Mouse (Mus musculus) adrenal gland, postnatal 36 days (tissue): ENCODE measurements around the gene Etnk2. TPM values are rescaled to one million over a fixed set of nuclear protein-coding genes. Genes with fewer than 3 reads are reported as not detected.
A peak's percentile ranks its signal among the peaks of the same experiment; 100 is the strongest.

ENCODE experiments used
- DNase-seq, 2 experiments: peaks; one replicate each; pipeline ENCODE4 v3.0.0; 2021; ENCODE audit warnings: mixed read lengths in 1 of 2
- total RNA-seq, 2 experiments: library from RNA; stranded (reverse); gene quantifications; 2 replicates each; pipeline ENCODE4 v1.2.3; 2021

Gene Etnk2
- total RNA-seq, 2 experiments from 2014 or later: 4.6 to 24.7 TPM

DNA sequence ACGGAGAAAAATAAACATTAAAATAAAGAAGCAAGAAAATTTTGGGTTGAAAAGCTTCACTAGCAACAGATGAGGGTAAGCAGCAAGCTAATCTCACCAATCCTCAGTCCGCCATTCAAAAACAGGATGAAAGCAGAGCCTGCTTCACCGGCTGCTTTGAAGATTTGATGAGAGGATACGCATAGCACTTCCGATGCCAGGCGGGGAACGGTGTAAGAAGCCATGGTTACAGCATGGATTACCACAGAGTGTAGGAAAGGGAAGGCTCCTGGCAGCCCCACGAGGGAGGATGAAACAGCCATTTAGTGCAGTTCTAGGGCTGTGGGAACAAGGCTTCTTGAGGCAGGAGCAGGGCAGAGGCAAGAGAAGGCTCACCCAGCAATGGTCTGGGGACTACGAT is 11.6 kb upstream of the Etnk2 start:
- DNase-seq: no peak

DNA sequence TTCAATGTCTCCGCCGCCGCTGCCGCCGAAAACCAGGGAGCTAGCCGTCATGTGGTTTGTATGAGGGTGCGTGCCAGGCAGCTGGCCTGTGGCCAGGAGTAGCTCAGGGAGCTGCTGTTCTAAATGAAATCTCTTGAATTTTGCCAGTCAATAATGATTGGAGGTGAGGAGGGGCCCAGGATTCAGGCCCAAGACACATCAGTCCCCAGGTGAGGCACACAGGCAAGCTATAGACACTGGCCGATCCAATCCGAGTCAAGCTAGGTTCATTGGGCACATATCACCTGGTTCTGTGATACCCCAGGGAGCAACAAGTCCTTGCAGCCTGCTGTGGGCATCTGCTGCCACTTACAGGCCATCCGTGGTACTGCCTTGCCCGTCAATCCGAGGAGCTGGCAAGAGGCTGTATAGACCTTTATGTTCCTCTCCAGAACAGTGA is 10.0 kb upstream of the Etnk2 start:
- peak; percentile 88 for DNase-seq

DNA sequence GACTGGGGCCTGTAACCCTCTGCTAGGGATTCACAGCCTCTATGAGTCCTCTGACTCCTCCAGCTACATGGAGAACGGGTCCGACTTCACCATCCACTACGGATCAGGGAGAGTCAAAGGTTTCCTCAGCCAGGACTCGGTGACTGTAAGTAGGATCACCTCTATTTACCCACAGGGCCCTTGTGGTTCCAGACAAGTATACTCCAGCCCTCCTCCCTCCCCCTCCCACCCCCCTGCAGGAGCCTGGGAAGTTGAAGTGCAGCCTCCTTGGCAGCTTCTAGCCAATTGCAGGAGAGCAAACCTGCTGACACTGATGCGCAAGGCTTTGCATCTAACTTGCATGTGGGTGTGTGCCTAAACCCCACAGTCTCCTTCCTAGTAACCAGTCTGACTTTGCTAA is 7.9 kb upstream of the Etnk2 start:
- no peak for DNase-seq

DNA sequence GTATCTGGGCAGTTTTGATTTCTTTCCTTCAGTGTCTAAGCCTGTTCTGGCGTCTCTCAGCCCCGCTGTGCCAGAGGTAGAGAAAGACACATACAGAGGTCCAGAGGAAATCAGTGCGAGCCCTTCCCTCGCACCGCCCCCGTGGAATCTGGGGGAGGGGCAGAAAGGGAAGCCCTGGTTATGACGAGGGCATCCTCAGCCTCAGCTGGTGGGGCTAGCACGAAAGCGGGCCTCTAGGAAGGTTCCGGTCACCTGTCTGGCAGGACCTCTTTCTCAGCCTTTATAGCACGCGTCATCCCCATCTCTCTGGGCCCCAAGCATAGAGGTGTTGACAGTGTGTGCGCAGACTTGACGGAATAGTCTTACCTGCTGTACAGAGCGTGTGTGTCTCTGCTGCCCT is 7.5 kb upstream of the Etnk2 start:
- DNase-seq: no peak

DNA sequence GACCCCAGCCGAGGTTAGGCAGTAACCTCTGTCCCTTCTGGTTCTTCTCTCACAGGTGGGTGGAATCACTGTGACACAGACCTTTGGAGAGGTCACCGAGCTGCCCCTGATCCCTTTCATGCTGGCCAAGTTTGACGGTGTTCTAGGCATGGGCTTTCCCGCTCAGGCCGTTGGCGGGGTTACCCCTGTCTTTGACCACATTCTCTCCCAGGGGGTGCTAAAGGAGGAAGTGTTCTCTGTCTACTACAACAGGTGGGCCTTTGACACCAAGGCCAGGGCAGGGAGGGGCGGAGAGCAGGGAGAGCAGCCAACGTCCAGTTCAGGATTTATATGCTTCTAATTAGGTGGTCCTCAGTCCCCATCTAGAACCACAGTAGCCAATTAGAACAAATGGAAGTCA is 7.0 kb upstream of the Etnk2 start:
- no peak for DNase-seq

DNA sequence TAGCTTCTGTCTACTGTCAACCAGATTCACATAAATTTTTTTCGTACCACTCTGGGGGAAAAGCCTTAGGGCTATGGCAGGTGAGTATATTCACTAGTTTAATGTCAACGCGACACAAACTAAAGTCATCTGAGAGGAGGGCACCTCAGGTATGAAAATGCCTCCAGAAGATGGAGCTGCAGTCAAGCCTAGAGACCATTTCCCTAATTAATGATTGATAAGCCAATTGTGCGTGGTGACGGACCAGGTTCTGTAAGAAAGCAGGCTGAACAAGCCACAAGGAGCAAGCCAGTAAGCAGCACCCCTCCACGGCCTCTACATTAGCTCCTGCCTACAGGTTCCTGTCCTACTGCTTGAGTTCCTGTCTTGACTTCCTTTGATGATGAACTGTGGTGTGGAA is 2.4 kb upstream of the Etnk2 start:
- no peak for DNase-seq

DNA sequence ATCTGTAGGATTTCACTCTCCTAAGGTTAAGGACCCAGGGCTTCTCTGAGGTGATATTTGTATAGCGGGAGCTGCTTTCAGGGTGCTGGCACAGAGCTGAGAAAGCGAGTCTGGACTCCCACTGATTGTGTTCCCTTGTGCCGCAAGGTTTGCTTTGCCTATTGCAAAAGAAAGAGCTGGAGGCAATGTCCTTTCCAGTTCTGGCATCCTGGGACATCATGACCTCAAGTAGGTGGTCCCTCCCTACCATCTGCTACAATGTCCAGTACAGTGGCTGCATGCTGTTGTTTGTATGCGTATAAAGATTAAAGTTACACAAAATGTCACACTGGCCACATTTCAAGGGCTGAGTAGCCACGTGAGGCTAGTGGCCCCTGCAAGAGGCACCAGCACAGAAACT is 1.3 kb upstream of the Etnk2 start:
- no peak for DNase-seq

DNA sequence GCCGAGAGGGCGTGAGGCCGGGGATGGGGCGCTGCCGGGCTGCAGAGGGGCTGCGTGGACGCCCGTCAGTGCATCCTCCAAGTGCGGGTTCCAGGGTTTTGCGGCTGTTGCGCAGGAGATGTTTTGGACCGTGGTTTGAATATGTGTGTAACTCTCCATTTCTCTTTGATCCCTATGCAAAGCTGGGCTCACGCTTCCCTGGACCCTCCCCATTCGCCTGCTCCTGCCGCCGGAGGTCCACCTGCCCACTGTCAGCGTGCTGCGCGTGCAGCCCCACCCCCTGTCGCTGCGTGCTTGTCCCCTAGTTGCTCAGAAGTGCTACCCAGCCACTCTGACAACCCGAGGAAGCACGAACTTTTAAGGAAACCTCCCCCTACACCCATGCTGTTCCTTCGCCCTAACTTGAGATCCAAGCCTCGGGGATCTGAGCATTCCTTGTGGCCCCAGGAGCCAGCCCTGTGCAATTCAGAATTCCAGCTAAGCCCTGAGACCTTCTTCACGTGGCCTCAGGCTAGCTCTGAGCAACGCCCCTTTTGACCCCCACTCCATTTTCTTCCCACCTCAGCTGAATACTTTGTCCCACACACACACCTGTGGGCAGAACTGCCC is 754 bp downstream of the Etnk2 start:
- DNase-seq: peak in 1 of 2 experiments; percentile 52

DNA sequence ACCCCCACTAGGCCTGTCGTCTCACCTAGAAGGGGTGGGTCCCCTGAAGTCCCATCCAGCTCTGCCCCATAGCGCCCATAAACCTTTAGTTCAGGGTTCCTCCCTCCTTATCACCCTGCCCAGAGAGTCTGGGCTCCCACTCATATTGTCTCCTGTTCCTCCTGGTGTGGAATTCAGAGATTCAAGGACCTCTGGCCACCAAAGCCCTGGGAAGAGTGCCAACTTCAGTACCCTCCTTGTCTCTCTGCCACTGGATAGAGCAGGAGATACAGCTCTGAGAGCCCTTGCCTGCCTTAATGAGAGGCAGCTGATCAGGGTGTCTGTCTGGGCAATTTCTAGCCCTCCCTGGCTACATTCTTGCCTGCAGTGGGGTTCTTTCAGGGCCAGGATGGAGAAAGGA is 1.5 kb downstream of the Etnk2 start:
- no peak for DNase-seq

DNA sequence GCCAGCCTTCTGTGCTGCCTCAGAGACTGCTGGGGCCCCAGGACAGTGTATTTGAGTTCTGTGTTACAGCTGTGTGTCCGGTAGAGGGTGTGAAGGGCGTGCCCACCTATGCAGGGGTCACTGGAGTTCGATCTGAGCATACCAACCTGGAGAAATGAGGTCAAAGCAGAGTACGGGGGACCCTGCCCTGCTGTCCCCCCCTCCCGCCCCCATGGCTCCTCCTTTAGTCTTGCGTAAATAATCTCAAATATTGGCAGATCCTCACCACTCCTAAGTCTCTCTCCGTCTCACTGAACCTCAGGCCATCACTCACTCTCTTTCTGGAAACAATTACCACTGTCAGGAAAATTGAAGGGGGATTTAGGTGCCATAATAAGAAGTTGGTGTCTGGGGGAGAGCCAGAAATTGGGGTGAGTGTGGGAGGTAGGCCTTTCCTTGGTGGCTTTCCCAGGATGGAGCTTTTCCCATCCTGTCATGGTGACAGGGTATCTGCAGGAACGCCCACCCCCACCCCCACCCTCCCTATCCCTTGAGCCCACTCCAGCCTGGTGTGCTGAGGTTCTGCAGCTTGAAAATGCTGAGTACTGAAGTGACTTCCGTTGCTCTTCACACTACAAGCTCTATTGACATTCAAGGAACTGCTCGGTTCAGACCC is 3.7 kb downstream of the Etnk2 start:
- DNase-seq: no peak

DNA sequence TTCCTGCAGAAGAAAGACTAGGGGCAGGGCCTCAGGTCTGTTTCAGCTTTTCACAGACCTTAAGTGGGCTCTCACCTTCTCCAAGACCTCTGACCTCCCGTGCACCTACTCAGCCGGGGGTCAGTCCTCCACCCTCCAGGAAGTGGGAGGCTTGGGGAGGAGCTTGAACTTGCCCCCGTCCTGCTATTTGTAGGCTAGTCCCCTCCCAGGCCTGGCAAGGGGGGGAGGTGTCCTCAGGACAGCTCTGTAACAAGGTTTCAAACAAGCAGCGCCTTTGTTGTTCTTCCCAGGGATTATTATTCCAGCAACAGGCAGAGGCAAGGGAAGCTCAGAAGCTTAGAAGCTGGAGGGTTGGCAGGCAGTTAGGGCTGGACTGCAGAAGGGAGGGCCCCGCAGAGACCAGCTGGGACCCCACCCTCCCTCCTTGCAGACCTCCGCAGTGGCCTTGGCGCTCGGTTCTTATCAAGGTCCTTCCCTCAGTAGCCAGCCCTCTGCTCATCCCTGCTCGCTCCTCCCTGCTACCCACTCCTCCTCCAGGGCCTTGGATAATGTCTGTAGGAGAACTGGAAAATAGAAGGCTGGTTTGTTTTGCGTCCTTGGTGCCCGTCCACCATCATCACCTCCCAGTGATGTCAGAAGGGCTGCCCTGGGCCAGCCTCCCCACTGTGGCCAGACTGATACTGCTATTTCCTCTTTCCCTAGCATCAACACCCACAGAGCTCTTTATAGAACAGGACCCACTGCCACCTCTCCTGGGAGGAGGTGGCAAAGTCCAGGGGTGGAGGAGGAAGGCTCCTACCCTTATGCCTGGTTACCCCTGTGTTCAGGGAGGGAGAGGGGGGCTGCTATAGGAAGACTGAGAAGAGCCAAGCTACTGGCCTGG is 4.5 kb downstream of the Etnk2 start:
- peak; percentile 65 to 72 for DNase-seq

DNA sequence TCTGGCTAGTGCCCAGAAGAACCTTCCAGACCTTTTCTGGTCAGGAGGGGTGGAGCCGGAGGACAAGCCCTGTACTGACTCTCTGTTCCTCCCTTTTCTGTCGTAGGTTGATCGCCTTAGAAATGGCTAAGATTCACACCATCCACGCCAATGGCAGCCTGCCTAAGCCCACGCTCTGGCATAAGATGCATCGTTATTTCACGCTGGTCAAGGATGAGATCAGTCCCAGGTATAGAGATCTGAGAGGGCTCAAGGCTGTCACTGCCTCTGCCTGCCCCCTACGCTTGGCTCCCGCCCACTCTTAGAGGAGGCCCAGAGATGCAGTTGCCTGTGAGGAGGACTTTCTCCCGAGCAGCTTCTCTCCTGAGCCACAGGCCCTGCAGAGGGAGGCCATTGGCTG is 5.3 kb downstream of the Etnk2 start:
- DNase-seq: peak; percentile 34 to 48

DNA sequence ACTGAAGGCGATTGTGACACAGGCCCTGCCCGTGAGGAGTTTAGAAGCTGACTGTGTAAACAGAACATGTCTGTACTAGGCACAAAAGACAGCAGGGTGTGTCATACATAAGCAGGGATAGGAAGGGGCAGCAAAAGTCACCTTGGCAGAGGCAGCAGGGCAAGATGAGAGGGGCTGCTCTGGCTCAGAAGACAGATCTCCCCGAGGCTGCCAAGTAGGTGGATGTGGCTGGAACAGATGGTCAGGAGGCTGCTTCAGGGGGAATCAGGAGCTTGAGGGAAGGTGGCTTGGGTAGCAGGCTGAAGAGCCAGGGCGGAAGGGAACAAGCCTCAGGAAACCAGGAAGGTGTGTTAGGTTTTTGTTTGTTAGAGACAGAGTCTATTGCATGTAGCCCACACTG is 7.0 kb downstream of the Etnk2 start:
- no peak for DNase-seq

DNA sequence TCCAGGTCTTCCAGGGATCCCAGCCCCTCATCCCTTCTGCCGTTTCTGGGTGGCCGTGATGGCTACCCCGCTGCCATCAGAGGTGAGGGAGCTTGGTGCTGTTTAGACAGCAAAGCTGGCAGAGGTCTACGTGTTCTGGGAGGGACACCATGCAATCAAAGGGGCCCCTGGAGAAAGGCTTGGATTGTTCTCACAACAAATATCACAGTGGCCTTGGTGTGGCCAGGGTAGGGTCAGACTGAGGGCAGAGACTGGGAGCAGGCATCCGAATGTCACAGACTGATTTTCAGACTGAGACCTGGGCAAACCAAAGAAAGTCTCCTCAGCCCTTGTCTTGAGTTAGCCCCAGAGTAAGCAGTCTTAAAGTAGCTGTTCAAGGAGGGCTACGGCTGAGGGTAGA is 8.1 kb downstream of the Etnk2 start:
- DNase-seq: peak in 1 of 2 experiments; percentile 27

DNA sequence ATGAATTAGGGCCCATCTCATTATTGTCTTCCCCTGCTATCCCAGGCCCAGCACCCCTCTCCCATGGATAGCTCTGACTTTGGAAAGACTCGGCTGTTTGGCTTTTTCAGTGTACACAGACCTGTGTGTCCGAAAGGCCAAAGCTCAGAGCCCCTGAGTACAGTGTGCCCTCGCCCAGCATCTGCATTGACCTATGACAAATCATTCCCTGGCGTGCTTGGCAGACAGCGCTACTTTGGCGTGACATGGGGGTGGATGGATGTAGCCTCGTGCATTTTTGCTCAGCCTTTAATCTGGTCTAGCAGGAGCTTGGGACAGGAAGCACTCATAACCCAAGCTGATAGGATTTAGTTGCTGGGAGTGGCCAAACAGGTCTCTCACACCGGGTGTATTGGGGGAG is 8.7 kb downstream of the Etnk2 start:
- DNase-seq: peak; percentile 68 to 74

DNA sequence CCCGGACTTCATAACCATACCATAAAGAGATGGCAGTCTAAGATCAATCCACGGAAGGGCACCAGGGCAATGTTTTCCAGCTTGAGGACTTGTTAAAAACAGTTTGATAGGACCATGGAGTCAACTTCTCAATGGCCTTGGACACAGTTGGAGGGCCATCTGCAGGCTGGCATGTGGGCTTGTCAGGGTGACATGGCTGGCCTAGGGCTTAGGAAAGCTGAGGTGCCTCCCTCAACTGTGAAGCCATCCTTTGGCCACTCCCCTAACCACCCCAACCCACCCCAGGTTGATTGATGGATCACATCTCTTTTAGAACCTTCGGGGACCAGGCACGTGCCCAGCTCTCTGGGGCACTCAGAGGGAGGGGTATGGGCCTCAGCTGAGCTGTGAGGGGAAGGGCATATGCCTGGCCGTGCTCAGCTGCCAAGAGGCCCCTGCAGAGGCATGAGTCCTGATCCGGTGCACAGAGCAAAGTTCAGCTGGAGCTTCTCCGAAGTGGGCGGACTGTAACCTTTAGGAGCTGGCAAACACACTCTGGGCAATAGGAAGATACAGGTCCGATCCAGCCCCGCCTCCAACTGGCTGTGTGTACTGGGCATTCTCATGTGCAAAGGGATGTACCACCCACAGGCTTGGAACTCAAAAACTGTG is 12.4 kb downstream of the Etnk2 start:
- DNase-seq: no peak

DNA sequence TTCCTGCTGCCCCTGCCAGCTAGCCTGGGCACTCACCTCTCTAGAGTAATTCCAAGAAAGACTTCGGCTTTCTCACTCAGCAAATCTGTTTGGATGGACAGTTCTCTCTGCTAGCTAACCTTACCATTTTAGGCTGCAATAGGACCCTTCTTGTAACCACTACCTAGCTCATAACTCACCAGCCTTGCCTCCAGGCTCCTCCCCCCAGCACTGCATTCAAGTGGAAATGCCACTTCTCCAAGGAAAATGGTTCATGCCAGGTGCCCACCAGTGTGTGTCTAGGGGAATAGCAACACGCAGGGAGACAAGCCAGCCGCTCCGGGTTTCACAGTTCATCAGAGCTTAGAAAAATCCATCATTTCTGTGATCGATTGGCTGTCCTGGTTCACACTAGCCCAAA is 14.2 kb downstream of the Etnk2 start:
- no peak for DNase-seq

DNA sequence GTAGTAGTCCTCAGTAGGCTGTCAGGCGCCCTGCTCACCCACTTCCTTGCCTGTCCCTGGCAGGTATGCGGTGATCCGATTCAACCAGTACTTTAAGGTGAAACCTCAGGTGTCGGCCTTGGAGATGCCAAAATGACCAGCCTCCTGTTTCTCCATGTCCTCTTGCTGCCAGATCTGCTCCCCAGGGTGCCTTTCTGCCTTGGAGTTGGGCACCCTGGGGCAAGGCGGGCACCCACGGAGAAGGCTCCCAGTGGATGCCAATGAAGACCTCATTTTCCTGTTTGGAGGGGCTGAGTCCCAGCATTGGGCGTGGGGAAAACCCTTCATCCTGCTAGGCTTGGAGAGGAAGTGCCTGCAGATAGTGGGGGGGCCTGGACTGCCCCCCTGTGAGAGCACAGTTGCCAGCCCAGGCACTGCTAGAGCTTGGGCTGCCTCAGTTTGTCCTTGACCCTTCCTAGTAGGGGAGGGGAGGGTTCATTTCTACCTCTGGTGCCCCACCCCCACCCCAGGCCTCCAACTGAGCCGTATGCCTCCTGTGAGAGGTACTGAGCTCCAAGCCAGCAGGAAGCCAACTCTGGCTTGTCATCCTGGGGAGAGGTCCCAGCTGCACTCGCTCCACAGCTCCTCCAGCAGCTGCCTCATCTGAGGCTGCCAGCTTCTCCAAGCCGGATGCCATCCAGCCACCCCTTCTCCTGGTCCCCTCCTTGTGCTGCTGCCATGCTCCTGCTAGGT is 16.0 kb downstream of the Etnk2 start:
- no peak for DNase-seq

DNA sequence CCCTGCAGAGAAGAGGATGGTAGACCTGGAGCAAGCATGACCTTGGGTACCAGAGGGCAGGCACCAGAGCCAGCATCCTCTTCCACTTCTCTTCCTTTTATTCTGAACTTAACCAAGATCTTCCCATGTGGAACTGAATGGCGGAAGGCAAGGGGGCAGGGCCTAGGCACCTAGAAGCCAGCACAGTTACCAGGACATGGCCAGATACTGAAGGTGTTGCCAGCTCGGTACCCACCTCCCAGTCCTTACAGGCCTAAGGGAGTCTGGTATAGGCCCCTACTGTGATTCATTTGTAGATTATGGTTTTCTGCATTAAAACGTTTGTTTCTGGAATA is 16.6 kb downstream of the Etnk2 start:
- DNase-seq: no peak

DNA sequence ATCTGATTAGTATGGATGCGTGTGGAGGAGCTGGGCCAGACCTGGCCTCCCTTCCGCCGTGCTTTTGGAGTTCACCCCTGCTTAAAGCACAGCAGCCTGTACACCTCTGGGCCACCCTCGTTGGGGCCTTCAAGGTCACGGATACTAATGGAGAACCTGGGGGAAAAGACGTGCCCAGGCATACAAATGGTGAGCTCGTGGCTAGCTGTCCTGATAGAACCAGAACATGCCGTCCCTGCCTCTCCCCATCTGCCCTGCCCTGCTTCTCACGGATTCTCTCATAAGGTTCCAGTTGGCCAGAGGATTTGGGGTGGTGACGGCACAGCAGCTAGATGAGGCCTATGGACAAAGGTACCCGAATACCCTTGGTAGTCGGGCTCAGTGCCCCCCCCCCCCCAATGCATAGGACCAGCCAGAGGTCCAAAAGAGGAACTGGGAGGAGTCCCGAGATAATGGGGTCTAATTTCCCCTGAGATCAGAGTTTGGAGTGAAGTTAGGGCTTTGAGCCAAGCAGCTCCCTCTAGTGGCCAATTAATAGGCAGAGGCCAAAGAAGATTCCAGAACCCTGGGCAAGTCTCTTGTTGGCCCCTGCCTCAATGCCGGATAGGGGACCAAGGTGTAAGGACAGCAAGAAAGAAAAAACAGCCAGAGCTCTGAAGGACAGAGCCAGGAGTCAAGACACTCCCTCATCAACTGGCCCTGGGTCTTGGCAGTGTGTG is 17.1 kb downstream of the Etnk2 start:
- DNase-seq: peak in 1 of 2 experiments; percentile 53

DNA sequence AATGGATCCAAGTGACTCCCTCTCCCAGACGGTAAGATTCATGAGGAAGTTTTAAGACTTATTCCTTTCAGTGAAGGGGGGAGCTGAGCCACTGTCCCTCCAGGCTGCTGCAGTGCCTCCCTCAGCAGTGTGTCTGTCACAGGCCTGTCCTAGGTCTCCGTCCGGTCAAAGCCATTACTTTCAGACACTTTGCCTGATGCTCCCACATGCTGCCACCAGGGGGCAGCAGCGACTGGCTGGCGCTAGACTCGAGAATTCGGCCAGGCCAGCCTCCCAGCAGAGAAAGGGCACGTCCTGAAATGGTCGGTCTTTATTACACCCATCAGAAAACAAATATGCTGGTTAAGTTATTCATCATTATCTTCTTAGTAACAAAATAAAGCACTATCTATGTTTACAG is 18.6 kb downstream of the Etnk2 start:
- DNase-seq: peak; percentile 46 to 70
